Mouse (Mus musculus) liver, postnatal 0 days (tissue): Measurements from ENCODE around the gene Dntt.

Experiments used
- CTCF ChIP-seq: sonication (generic); IDR thresholded peaks from 2 replicates; pipeline ENCODE4 v1.5.1; 2016; ENCODE audit warnings: antibody characterized with exemption, low read depth
- EP300 ChIP-seq: IDR thresholded peaks from 2 replicates; pipeline ENCODE4 v1.6.1; 2016; ENCODE audit warnings: antibody characterized with exemption, low read depth, mild to moderate bottlenecking

- TF ChIP-seq CTCF (no peak), EP300 (no peak)
Measured at GRCm38 (mm10) chr19:41054702-41055101, 25.6 kb downstream of the Dntt start.
